Mouse (Mus musculus): ENCODE measurements around the gene Get4. TPM values are rescaled to one million over a fixed set of nuclear protein-coding genes. Genes with fewer than 3 reads are reported as not detected.

Get4 gene
- 124 and 125 TPM in 2 replicates for polyA plus RNA-seq (2015; fragmentation: Nextera tagmentation; extraction: Ambion mirVana)

DNA sequence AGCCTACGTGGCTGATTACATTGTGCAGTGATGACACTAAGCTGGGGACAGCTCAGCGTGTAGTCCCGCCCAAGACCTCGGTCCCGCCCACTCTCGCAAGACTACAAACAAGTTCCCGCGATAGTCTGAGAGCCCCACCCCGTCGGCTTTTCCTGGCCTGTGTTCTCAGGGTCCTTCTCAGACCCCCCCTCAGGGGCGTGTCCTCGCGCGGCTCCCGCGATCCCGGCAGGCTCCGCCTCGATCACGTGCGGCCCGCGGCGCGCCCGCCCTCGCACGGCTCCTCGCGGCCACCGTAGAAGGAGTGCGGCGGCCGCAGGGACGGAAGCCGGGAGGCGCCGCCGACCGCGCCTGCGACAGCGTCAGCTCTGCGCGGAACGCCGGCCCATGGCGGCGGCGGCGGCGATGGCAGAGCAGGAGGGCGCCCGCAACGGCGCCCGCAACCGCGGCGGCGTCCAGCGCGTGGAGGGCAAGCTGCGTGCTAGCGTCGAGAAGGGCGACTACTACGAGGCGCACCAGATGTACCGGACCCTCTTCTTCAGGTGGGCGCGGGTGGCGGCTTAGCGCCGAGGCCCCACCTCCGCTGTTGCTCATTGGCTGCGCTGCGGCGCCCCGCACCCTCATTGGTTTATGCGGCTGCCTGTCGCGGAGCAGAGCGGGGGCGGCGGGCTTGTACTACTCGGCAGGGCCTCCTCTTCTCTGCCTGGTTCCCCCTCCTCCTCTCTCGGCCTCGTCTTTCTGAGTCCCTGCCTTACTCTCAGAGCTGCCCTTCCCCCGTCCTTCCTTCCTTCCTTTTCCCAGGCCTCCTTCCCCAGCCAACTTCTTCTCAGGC is at the start of gene Get4:
Gene Get4 (plus strand): TSS at position 244 of the 829 bp plus-strand sequence.
- peak within 1 kb of the TSS; percentile 85 for H3K9ac ChIP-seq (ENCODE audit: low read depth, low read length)
- H3K9me3 ChIP-seq (ENCODE audit: control insufficient read depth, low read length), result no peaks in the 10 kb centered on the region
- peak within 1 kb of the TSS; percentile 95 for H3K27ac ChIP-seq (ENCODE audit: low read depth, low read length)
- H3K4me1 ChIP-seq (ENCODE audit: control insufficient read depth, insufficient read depth, low read depth, low read length), result peaks cover 27% of the 10 kb centered on the region
- peaks cover 19% of the 10 kb centered on the region for H3K36me3 ChIP-seq (ENCODE audit: control insufficient read depth, insufficient read depth, low read length)
- under 1% methylated on average over 81 of the region's 90 CpGs for WGBS
- H3K27me3 ChIP-seq (replicated peaks; ENCODE audit: control insufficient read depth, insufficient read depth, low read length), result no peaks in the 10 kb centered on the region
- peak within 1 kb of the TSS; percentile 92 for H3K4me2 ChIP-seq (ENCODE audit: low read length)
- peak within 1 kb of the TSS; percentile 79 for H3K4me3 ChIP-seq (ENCODE audit: low read length)
- ATAC-seq, result peak; percentile 95

DNA sequence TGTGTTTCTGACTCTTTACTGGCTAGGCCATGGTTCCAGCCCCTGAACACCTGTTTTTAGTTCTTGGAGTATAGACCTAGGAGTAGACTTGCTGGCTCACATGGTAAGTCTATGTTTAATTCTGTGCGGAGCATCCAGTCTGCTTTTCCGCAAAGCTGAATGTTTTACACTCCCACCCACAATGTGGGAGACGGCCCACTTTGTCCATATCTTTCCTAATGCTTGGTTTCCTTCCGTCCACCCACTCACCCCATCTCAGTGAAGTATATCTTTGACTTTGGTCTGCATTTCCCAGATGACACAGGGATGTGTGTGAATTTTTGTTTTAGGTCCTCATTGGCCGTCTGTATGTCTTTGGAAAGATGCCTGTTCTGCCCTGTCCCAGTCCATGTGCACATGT is 48.8 kb upstream of the Get4 start:
- H3K4me1 ChIP-seq (ENCODE audit: control insufficient read depth, insufficient read depth, low read depth, low read length), result peaks cover 25% of the 10 kb centered on the region
- 91% methylated on average over 5 of the region's 5 CpGs for WGBS
- no peak for ATAC-seq

GRCm38 (mm10) chr5:139206081-139206480 is 46.0 kb upstream of the Get4 start:
- no peaks in the 10 kb centered on the region for H3K9me3 ChIP-seq (ENCODE audit: control insufficient read depth, low read length)
- 0 out of 2 replicates have a peak, but pooled peaks cover 3% of the 10 kb centered on the region for H3K36me3 ChIP-seq (ENCODE audit: control insufficient read depth, insufficient read depth, low read length)
- H3K27ac ChIP-seq (ENCODE audit: low read depth, low read length), result no peak overlapping the region
- no peaks in the 10 kb centered on the region for H3K27me3 ChIP-seq (replicated peaks; ENCODE audit: control insufficient read depth, insufficient read depth, low read length)
- no peak overlapping the region for H3K4me2 ChIP-seq (ENCODE audit: low read length)
- no peak for ATAC-seq
- peaks cover 21% of the 10 kb centered on the region for H3K4me1 ChIP-seq (ENCODE audit: control insufficient read depth, insufficient read depth, low read depth, low read length)
- no peak overlapping the region for H3K9ac ChIP-seq (ENCODE audit: low read depth, low read length)
- no peak overlapping the region for H3K4me3 ChIP-seq (ENCODE audit: low read length)
- WGBS, result 45% methylated on average over 4 of the region's 4 CpGs

More for the DNA sequence above, 48.8 kb upstream of the Get4 start:
- Histone ChIP-seq H3K9me3 (ENCODE audit: control insufficient read depth, low read length) (no peaks in the 10 kb centered on the region), H3K27me3 (replicated peaks; ENCODE audit: control insufficient read depth, insufficient read depth, low read length) (no peaks in the 10 kb centered on the region), H3K4me3 (ENCODE audit: low read length) (no peak overlapping the region), H3K4me2 (ENCODE audit: low read length) (no peak overlapping the region), H3K36me3 (ENCODE audit: control insufficient read depth, insufficient read depth, low read length) (no peaks in the 10 kb centered on the region), H3K9ac (ENCODE audit: low read depth, low read length) (no peak overlapping the region), H3K27ac (ENCODE audit: low read depth, low read length) (no peak overlapping the region)

- no peaks in the 10 kb centered on the region for H3K27me3 ChIP-seq (replicated peaks; ENCODE audit: control insufficient read depth, insufficient read depth, low read length)
- H3K27ac ChIP-seq (ENCODE audit: low read depth, low read length), result no peak overlapping the region
- H3K9ac ChIP-seq (ENCODE audit: low read depth, low read length), result no peak overlapping the region
- WGBS, result 61% methylated on average over 7 of the region's 7 CpGs
- H3K36me3 ChIP-seq (ENCODE audit: control insufficient read depth, insufficient read depth, low read length), result 0 out of 2 replicates have a peak, but pooled peaks cover 3% of the 10 kb centered on the region
- H3K4me2 ChIP-seq (ENCODE audit: low read length), result no peak overlapping the region
- no peak for ATAC-seq
- no peaks in the 10 kb centered on the region for H3K9me3 ChIP-seq (ENCODE audit: control insufficient read depth, low read length)
- H3K4me3 ChIP-seq (ENCODE audit: low read length), result no peak overlapping the region
- H3K4me1 ChIP-seq (ENCODE audit: control insufficient read depth, insufficient read depth, low read depth, low read length), result peaks cover 18% of the 10 kb centered on the region
Measured at GRCm38 (mm10) chr5:139206525-139206924, 45.6 kb upstream of the Get4 start.

GRCm38 (mm10) chr5:139208183-139208582 is 43.9 kb upstream of the Get4 start:
- H3K9ac ChIP-seq (ENCODE audit: low read depth, low read length), result no peak overlapping the region
- no peak overlapping the region for H3K4me2 ChIP-seq (ENCODE audit: low read length)
- no peaks in the 10 kb centered on the region for H3K9me3 ChIP-seq (ENCODE audit: control insufficient read depth, low read length)
- peaks cover 7% of the 10 kb centered on the region for H3K4me1 ChIP-seq (ENCODE audit: control insufficient read depth, insufficient read depth, low read depth, low read length)
- ATAC-seq, result no peak
- H3K27me3 ChIP-seq (replicated peaks; ENCODE audit: control insufficient read depth, insufficient read depth, low read length), result no peaks in the 10 kb centered on the region
- H3K4me3 ChIP-seq (ENCODE audit: low read length), result no peak overlapping the region
- H3K27ac ChIP-seq (ENCODE audit: low read depth, low read length), result no peak overlapping the region
- 0 out of 2 replicates have a peak, but pooled peaks cover 3% of the 10 kb centered on the region for H3K36me3 ChIP-seq (ENCODE audit: control insufficient read depth, insufficient read depth, low read length)

DNA sequence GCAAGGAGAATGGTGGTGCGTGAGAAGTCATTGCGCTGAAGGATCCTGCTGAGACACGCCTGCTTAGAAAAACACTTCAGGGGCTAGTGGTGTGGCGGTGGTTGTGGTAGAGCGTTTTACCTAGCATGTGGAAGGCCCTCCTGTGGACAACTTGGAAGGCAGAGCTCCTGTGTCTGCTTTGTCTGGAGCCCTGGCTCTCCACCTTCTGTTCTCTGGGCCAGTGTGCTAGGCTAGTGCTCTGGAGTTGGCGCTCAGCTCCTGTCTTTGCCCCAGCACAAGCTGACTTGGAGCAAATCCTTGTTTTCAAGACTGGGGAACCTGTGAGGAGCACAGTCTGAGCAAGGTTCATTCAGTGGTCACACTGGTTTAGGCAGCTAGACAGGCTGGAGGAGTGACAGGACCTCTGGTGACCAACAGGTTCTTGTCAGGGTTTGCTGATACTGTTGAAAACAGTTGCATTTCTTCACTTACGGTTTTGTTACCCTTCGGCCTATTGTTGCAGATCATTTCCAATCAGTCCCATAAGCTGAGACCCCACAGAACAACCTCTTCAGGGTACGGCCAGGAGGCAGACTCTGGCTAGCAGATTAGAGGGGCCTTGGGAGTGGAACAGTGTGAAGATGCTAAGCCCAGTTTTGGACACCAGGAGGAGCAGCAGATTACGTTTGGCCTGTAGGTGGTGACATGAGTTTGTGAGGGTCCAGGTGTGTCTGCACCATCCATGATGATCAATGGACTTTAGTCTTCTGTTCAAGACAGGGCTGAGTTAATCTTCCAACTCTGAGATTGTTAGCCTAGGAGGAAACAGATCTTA is 43.0 kb upstream of the Get4 start:
- Histone ChIP-seq H3K27me3 (replicated peaks; ENCODE audit: control insufficient read depth, insufficient read depth, low read length) (no peaks in the 10 kb centered on the region), H3K4me1 (ENCODE audit: control insufficient read depth, insufficient read depth, low read depth, low read length) (peaks cover 5% of the 10 kb centered on the region), H3K4me2 (ENCODE audit: low read length) (no peak overlapping the region), H3K36me3 (ENCODE audit: control insufficient read depth, insufficient read depth, low read length) (0 out of 2 replicates have a peak, but pooled peaks cover 3% of the 10 kb centered on the region), H3K27ac (ENCODE audit: low read depth, low read length) (no peak overlapping the region), H3K9ac (ENCODE audit: low read depth, low read length) (no peak overlapping the region), H3K4me3 (ENCODE audit: low read length) (no peak overlapping the region), H3K9me3 (ENCODE audit: control insufficient read depth, low read length) (no peaks in the 10 kb centered on the region)
- no peak for ATAC-seq
- 92% methylated on average over 10 of the region's 10 CpGs for WGBS

GRCm38 (mm10) chr5:139209685-139210026 is 42.5 kb upstream of the Get4 start:
- 0 out of 2 replicates have a peak, but pooled peaks cover 3% of the 10 kb centered on the region for H3K36me3 ChIP-seq (ENCODE audit: control insufficient read depth, insufficient read depth, low read length)
- H3K4me2 ChIP-seq (ENCODE audit: low read length), result no peak overlapping the region
- WGBS, result 98% methylated on average over 7 of the region's 7 CpGs
- H3K4me1 ChIP-seq (ENCODE audit: control insufficient read depth, insufficient read depth, low read depth, low read length), result peaks cover 5% of the 10 kb centered on the region
- H3K9me3 ChIP-seq (ENCODE audit: control insufficient read depth, low read length), result no peaks in the 10 kb centered on the region
- no peak overlapping the region for H3K27ac ChIP-seq (ENCODE audit: low read depth, low read length)
- H3K4me3 ChIP-seq (ENCODE audit: low read length), result no peak overlapping the region
- ATAC-seq, result no peak
- H3K9ac ChIP-seq (ENCODE audit: low read depth, low read length), result no peak overlapping the region
- H3K27me3 ChIP-seq (replicated peaks; ENCODE audit: control insufficient read depth, insufficient read depth, low read length), result no peaks in the 10 kb centered on the region

DNA sequence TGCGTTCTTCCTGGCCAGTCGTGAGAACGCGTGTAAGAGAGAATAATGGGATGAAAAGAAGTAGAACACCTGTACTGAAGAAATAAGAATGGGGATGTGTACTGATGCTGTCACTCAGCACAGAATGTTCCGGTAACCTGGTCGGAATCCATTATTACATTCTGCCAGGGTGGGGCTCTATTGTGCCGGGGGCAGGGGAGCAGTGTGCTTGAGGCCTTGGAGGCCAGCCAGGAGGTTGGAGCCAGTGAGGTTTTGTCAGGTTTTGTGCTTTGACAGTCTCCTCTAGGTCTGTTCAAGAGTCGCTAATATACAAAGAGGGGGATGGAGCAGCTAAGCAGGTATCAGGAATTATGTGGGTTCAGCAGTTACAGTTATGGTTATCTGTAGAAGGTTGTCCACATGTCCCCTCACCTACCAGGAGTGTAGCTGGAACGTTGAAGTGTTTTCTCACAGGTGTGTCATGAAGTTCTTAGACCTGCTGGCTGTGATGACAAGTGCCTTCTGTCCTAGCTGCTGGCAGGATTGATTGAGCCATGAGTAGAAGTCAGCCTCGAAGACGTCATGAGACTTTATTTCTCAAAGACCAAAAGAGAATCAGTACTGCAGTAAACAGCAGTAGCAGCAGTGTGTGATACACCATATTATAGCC is 40.3 kb upstream of the Get4 start:
- H3K9ac ChIP-seq (ENCODE audit: low read depth, low read length), result no peak overlapping the region
- 90% methylated on average over 11 of the region's 11 CpGs for WGBS
- no peaks in the 10 kb centered on the region for H3K9me3 ChIP-seq (ENCODE audit: control insufficient read depth, low read length)
- no peak overlapping the region for H3K4me2 ChIP-seq (ENCODE audit: low read length)
- no peaks in the 10 kb centered on the region for H3K27me3 ChIP-seq (replicated peaks; ENCODE audit: control insufficient read depth, insufficient read depth, low read length)
- no peak for ATAC-seq
- no peak overlapping the region for H3K4me3 ChIP-seq (ENCODE audit: low read length)
- H3K27ac ChIP-seq (ENCODE audit: low read depth, low read length), result no peak overlapping the region
- H3K36me3 ChIP-seq (ENCODE audit: control insufficient read depth, insufficient read depth, low read length), result peaks cover 8% of the 10 kb centered on the region
- H3K4me1 ChIP-seq (ENCODE audit: control insufficient read depth, insufficient read depth, low read depth, low read length), result no peaks in the 10 kb centered on the region

GRCm38 (mm10) chr5:139214298-139214697 is 37.8 kb upstream of the Get4 start:
- peaks cover 5% of the 10 kb centered on the region for H3K36me3 ChIP-seq (ENCODE audit: control insufficient read depth, insufficient read depth, low read length)
- no peak overlapping the region for H3K4me2 ChIP-seq (ENCODE audit: low read length)
- H3K27ac ChIP-seq (ENCODE audit: low read depth, low read length), result no peak overlapping the region
- no peaks in the 10 kb centered on the region for H3K27me3 ChIP-seq (replicated peaks; ENCODE audit: control insufficient read depth, insufficient read depth, low read length)
- no peak overlapping the region for H3K4me3 ChIP-seq (ENCODE audit: low read length)
- H3K9ac ChIP-seq (ENCODE audit: low read depth, low read length), result no peak overlapping the region
- ATAC-seq, result no peak
- H3K9me3 ChIP-seq (ENCODE audit: control insufficient read depth, low read length), result no peaks in the 10 kb centered on the region
- no peaks in the 10 kb centered on the region for H3K4me1 ChIP-seq (ENCODE audit: control insufficient read depth, insufficient read depth, low read depth, low read length)
